Mouse (Mus musculus) small intestine, adult 2 months (tissue): ENCODE measurements around the gene Tax1bp1. TPM values are rescaled to one million over a fixed set of nuclear protein-coding genes. Genes with fewer than 3 reads are reported as not detected.

Source experiments
- H3K27ac ChIP-seq: fragments of 200-500 bp; 2 replicates; pipeline ENCODE4 v1.5.1; 2012; ENCODE audit warnings: low read depth, low read length, control low read depth, inconsistent platforms; ENCODE audit not compliant: insufficient read depth
- H3K27me3 ChIP-seq: fragments of 200-500 bp; 2 replicates; pipeline ENCODE4 v1.6.1; 2012; ENCODE audit warnings: mild to moderate bottlenecking, moderate library complexity, low read length, inconsistent platforms; ENCODE audit not compliant: control insufficient read depth, insufficient read depth
- H3K36me3 ChIP-seq: fragments of 200-500 bp; 2 replicates; pipeline ENCODE4 v1.6.1; 2012; ENCODE audit warnings: mild to moderate bottlenecking, low read length, control low read depth, inconsistent platforms; ENCODE audit not compliant: control insufficient read depth, insufficient read depth
- H3K4me1 ChIP-seq: fragments of 200-500 bp; 2 replicates; pipeline ENCODE4 v1.6.1; 2012; ENCODE audit warnings: low read length, inconsistent platforms, mixed read lengths; ENCODE audit not compliant: control insufficient read depth, insufficient read depth, insufficient read length
- H3K4me3 ChIP-seq: fragments of 200-500 bp; 2 replicates; pipeline ENCODE4 v1.5.1; 2012; ENCODE audit warnings: low read depth, mild to moderate bottlenecking, control low read depth, inconsistent platforms, low read length, moderate library complexity
- CTCF ChIP-seq: fragments of 200-500 bp; IDR thresholded peaks from 2 replicates; pipeline ENCODE4 v1.5.1; 2012; ENCODE audit warnings: low read depth, mild to moderate bottlenecking, control low read depth, inconsistent platforms, low read length, moderate library complexity, mixed read lengths; ENCODE audit not compliant: insufficient replicate concordance, insufficient read length; ENCODE audit errors: extremely low read depth
- POLR2A ChIP-seq: fragments of 200-500 bp; IDR thresholded peaks from 2 replicates; pipeline ENCODE4 v1.6.1; 2012; ENCODE audit warnings: low read depth, mild to moderate bottlenecking, control low read depth, inconsistent platforms, low read length, moderate library complexity
- WGBS: fragments of 180-500 bp; shearing (Covaris S2); methylation state at CpG from one replicate; pipeline ENCODE4 v1.1.7; 2018; 5-methylcytosine and 5-hydroxymethylcytosine counted together
- polyA plus RNA-seq: library from polyadenylated mRNA; depleted of rRNA; stranded (reverse); fragments of >200 nt; gene quantifications from 2 replicates; pipeline ENCODE4 v1.2.3, GENCODE M21; 2012; rRNA removed

Gene Tax1bp1
- polyA plus RNA-seq, 1 experiment, result 17.0 TPM

DNA sequence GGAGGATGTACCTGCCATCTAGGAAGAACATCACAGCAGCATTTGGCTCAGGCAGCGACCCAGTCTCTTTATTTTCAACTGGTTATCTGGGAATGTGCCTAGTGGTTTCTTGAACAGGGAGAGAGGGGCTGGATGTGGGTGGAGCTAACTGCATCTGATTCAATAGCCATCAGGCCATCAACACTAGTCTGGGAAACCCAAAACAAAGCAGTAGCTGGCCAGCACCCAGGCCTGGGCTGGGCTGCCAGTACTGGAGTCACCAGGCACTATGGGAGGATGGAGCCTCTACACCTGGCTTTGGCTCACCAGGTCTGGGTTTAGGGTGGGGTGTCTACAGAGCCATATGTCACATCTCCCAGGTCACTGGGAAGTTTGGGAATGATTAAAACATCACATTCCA is 83.2 kb downstream of the Tax1bp1 start:
- Histone ChIP-seq H3K4me1 (no peaks in the 10 kb centered on the region; the same call in 1 of the 2 replicates), H3K4me3 (no peak overlapping the region), H3K27me3 (no peaks in the 10 kb centered on the region), H3K27ac (no peak overlapping the region), H3K36me3 (no peaks in the 10 kb centered on the region)
- WGBS, result 64% methylated on average over 1 of the region's 1 CpGs
- TF ChIP-seq POLR2A, result no peak
- no peak for TF ChIP-seq CTCF

DNA sequence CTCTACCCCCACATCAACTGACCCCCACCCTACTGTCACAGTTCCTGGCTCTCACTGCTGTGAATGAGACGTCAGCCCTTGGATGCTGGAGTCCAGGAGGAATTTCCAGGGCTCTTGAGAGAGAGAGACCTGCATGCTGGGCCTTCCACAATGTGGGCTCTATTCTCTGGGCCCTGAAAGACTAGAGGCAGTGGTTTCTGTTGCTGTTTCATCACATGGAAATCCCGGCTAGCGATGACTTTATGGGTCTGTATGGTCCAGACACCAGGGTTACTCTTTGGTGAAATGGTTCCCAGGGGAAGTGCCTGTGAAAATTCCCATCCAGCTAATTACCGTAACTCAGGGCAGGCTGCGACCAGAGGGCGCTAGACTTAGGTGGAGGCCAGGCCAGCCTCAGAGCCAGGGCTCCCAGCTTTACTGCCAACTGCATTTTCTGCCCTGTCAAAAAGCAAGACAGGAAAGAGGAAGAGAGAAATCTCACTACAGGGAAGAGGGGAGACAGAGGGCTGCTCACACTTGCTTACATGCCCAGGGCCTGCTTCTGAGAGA is 83.8 kb downstream of the Tax1bp1 start:
- Histone ChIP-seq H3K4me1 (no peaks in the 10 kb centered on the region; the same call in 1 of the 2 replicates), H3K27me3 (no peaks in the 10 kb centered on the region), H3K4me3 (no peak overlapping the region), H3K27ac (no peak overlapping the region), H3K36me3 (no peaks in the 10 kb centered on the region)
- no peak for TF ChIP-seq CTCF
- no peak for TF ChIP-seq POLR2A
- WGBS, result 79% methylated on average over 6 of the region's 6 CpGs

DNA sequence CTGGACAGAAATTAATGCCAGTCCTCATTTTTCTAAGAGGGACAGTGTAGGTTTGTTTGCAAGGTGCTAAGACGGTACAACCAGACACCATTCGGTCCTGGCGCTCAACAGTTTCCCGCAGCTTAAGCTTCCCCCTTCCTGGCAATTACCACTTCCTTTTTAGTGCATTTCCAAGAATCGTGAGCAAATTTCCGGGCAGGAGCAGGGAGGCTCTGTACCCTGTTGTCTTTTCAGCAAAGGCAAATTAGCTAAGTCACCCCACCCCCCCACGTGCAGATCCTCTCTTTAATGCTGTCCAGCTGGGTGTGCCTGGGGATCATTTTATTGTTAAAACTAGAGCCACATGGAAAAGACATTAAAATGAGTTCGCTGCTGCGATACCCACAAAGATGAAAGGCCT is 88.7 kb downstream of the Tax1bp1 start:
- 63% methylated on average over 9 of the region's 9 CpGs for WGBS
- Histone ChIP-seq H3K36me3 (no peaks in the 10 kb centered on the region), H3K4me3 (no peak overlapping the region), H3K27me3 (no peaks in the 10 kb centered on the region), H3K4me1 (no peaks in the 10 kb centered on the region), H3K27ac (no peak overlapping the region)
- TF ChIP-seq POLR2A, result no peak
- no peak for TF ChIP-seq CTCF

DNA sequence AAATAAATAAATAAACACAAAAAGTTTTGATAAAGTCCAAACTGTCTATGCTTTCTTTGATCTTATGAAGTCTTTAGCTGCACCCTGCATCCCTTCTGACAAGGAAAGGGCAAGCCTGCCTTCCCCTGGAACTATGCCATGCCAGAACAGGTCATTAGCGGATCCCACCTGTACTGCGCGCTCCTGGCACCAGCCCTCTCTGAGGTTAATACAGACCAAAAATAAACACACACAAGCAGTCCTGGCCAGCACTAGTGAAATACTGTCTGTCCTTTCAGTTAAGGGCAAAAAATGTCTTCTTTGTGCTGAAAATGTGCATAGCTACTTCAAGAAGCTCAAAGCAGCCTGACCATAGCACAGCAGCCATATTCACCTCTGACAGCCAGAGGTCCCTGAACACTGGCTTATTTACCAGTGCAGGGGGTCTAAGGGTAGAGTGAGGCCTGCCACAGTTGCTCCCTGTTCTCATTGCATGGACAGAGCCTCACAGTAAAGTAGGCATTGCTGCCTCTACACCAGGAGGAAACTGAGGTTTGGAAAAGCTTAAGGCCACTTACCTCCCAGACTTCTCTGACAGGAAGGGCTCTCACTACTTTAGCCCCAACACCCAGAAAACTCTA is 91.8 kb downstream of the Tax1bp1 start:
- no peaks in the 10 kb centered on the region for H3K4me1 ChIP-seq
- no peaks in the 10 kb centered on the region for H3K27me3 ChIP-seq
- TF ChIP-seq POLR2A (no peak), CTCF (no peak)
- H3K36me3 ChIP-seq, result no peaks in the 10 kb centered on the region
- WGBS, result 71% methylated on average over 3 of the region's 3 CpGs
- no peak overlapping the region for H3K27ac ChIP-seq
- no peak overlapping the region for H3K4me3 ChIP-seq

Other genes with a start within 250 kb of the Tax1bp1 start
- 6.3 and 9.9 TPM in 2 replicates for gene Hibadh, start 73.3 kb upstream of the Tax1bp1 start, polyA plus RNA-seq